Mouse (Mus musculus): Measurements from ENCODE around the gene Wbp2.

DNA sequence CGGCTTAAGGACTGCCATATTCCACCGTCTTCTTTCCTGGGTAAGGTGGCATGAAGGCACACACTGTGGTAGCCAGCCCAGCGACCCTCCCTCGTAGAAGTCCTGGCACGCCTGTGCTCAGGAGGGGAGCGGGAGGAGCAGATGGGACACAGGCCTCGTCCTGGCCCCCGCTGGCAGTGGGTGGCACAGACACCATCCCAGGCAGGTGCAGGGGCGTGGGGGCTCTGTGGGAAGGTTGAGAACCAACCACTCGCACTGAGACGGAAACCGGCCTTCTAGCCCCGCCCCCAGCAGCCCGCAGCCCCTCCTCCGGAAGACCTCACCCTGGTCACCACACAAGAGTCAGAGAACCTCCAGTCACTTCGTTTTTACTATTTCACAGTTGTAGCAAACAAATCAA, 8.6 kb downstream of the Wbp2 start:
- TF ChIP-seq CTCF (IDR thresholded peaks at IDR 0.05; ENCODE audit: extremely low read depth, insufficient read length, insufficient replicate concordance, low read depth, low read length) (no peak), POLR2A (IDR thresholded peaks at IDR 0.05; ENCODE audit: low read depth, low read length) (no peak)

Measured in small intestine, adult 2 months (tissue).